Mouse (Mus musculus): ENCODE measurements around the gene Gdf15.

- TF ChIP-seq EP300 (IDR thresholded peaks at IDR 0.05) (no peak), CTCF (IDR thresholded peaks at IDR 0.05) (no peak)
Observed at GRCm38 (mm10) chr8:70599507-70600290, 32.6 kb downstream of the Gdf15 start.

All from lung, postnatal 0 days (tissue).